Mouse (Mus musculus): Measurements from ENCODE around the gene Rexo2. TPM values are rescaled to one million over a fixed set of nuclear protein-coding genes. Genes with fewer than 3 reads are reported as not detected.
A peak's percentile ranks its signal among the peaks of the same experiment; 100 is the strongest.

Gene Rexo2
- polyA plus RNA-seq, 2 experiments, result 64.4 to 95.7 TPM

DNA sequence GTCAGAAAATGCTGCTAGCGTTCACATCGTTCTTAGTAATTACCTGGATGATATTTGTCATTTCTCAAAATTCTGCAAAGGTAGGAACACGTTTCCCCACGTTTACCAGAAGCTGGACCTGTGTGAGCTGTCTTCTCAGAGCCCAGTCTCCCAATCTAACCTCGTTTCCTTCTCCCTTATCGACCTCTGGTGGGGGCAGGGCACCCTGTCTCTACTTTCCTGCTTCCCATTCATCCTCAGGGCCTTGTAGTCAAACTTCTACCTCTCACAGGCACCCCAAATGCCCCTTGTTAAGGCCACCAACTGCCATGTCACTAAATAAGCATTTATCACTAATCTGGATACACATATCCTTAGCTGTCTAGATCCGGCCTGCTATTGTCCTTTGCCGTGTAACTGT lies 61.6 kb downstream of the Rexo2 start:
- no peak overlapping the region for H3K27ac ChIP-seq
- WGBS (ENCODE audit: insufficient replicate concordance), result 38% methylated on average over 8 of the region's 8 CpGs

More for the DNA sequence above, 61.6 kb downstream of the Rexo2 start:
- Histone ChIP-seq H3K36me3 (replicated peaks; ENCODE audit: control insufficient read depth, insufficient read depth, low read depth) (no peaks in the 10 kb centered on the region), H3K4me2 (ENCODE audit: low read depth) (no peak overlapping the region), H3K4me1 (replicated peaks; ENCODE audit: control insufficient read depth in 2 of 2, insufficient read depth in 2 of 2, low read length in 1 of 2) (no peaks in the 10 kb centered on the region), H3K27me3 (ENCODE audit: control insufficient read depth, insufficient read depth, low read length) (no peaks in the 10 kb centered on the region), H3K9me3 (ENCODE audit: control insufficient read depth, low read length) (no peaks in the 10 kb centered on the region), H3K4me3 (ENCODE audit: insufficient read depth in 1 of 2, low read depth in 2 of 2, low read length in 2 of 2) (no peak overlapping the region), H3K9ac (replicated peaks) (no peak overlapping the region)
- ATAC-seq (ENCODE audit: insufficient read depth) (no peak), DNase-seq (ENCODE audit: low read depth in 3 of 3, low spot score in 3 of 3) (no peak)
- TF ChIP-seq CTCF (IDR thresholded peaks at IDR 0.05; ENCODE audit: low read depth) (0 out of 2 replicates have a peak, but pooled peaks have one; percentile 2), EP300 (IDR thresholded peaks at IDR 0.05; ENCODE audit: low read depth) (no peak)

Small RNA genes within 50 kb of the gene (microRNA-seq; reads per million reads assigned to microRNA genes)
- gene Gm23653, result not detected

Other genes starting within 250 kb of the Rexo2 start
- 82.3 and 110 TPM in 2 replicates for gene Nxpe2, start 127.2 kb downstream of the Rexo2 start, polyA plus RNA-seq (2012; rRNA removed)
- 192 and 209 TPM in 2 replicates for gene Nxpe2, start 127.2 kb downstream of the Rexo2 start, polyA plus RNA-seq (2014; fragmentation: Nextera tagmentation; extraction: Ambion mirVana)
- 16.9 and 19.7 TPM in 2 replicates for gene Rbm7, start 14.7 kb upstream of the Rexo2 start, polyA plus RNA-seq (2012; rRNA removed)
- 56.1 and 60.9 TPM in 2 replicates for gene Rbm7, start 14.7 kb upstream of the Rexo2 start, polyA plus RNA-seq (2014; fragmentation: Nextera tagmentation; extraction: Ambion mirVana)
- gene Gm5617, start 14.8 kb upstream of the Rexo2 start, polyA plus RNA-seq (2012; rRNA removed), result 10.5 and 16.0 TPM in 2 replicates
- 16.4 and 19.3 TPM in 2 replicates for gene Gm5617, start 14.8 kb upstream of the Rexo2 start, polyA plus RNA-seq (2014; fragmentation: Nextera tagmentation; extraction: Ambion mirVana)
- 0.04 TPM in 1 of 2 replicates, not detected in the other for gene Nnmt, start 124.5 kb upstream of the Rexo2 start, polyA plus RNA-seq (2012; rRNA removed)
- 0.14 and 0.19 TPM in 2 replicates for gene Nnmt, start 124.5 kb upstream of the Rexo2 start, polyA plus RNA-seq (2014; fragmentation: Nextera tagmentation; extraction: Ambion mirVana)